Mouse (Mus musculus): Measurements from ENCODE around the gene Schip1. TPM values are rescaled to one million over a fixed set of nuclear protein-coding genes. Genes with fewer than 3 reads are reported as not detected.

Gene Schip1
- polyA plus RNA-seq, 1 experiment from 2014 or later = 188 TPM

- no peaks in the 10 kb centered on the region for H3K9me3 ChIP-seq (ENCODE audit: control insufficient read depth, low read length)
- peaks cover 6% of the 10 kb centered on the region; the same call in 1 of the 2 replicates for H3K4me1 ChIP-seq (ENCODE audit: control insufficient read depth, insufficient read depth, low read length)
- WGBS = 67% methylated on average over 4 of the region's 4 CpGs
- ATAC-seq (ENCODE audit: low read depth) = no peak
- H3K4me3 ChIP-seq (ENCODE audit: low read depth, low read length) = no peak overlapping the region
- no peak overlapping the region for H3K27ac ChIP-seq (ENCODE audit: low read depth, low read length)
- H3K4me2 ChIP-seq (ENCODE audit: low read depth, low read length) = no peak overlapping the region
- no peaks in the 10 kb centered on the region for H3K36me3 ChIP-seq (ENCODE audit: control insufficient read depth, insufficient read depth, low read length)
- H3K9ac ChIP-seq (replicated peaks; ENCODE audit: low read depth, low read length) = no peak overlapping the region
- no peaks in the 10 kb centered on the region for H3K27me3 ChIP-seq (ENCODE audit: control insufficient read depth, insufficient read depth, low read length)
These were observed 595.9 kb downstream of the Schip1 start for GRCm38 (mm10) chr3:68660538-68660937.

GRCm38 (mm10) chr3:68662386-68662785, 597.8 kb downstream of the Schip1 start:
- Histone ChIP-seq H3K27me3 (ENCODE audit: control insufficient read depth, insufficient read depth, low read length) (no peaks in the 10 kb centered on the region), H3K4me1 (ENCODE audit: control insufficient read depth, insufficient read depth, low read length) (peaks cover 6% of the 10 kb centered on the region; the same call in 1 of the 2 replicates), H3K4me3 (ENCODE audit: low read depth, low read length) (no peak overlapping the region), H3K9me3 (ENCODE audit: control insufficient read depth, low read length) (no peaks in the 10 kb centered on the region), H3K36me3 (ENCODE audit: control insufficient read depth, insufficient read depth, low read length) (no peaks in the 10 kb centered on the region), H3K27ac (ENCODE audit: low read depth, low read length) (no peak overlapping the region), H3K4me2 (ENCODE audit: low read depth, low read length) (no peak overlapping the region), H3K9ac (replicated peaks; ENCODE audit: low read depth, low read length) (no peak overlapping the region)
- WGBS = 88% methylated on average over 5 of the region's 5 CpGs
- ATAC-seq (ENCODE audit: low read depth) = no peak

- Histone ChIP-seq H3K36me3 (ENCODE audit: control insufficient read depth, insufficient read depth, low read length) (no peaks in the 10 kb centered on the region), H3K27me3 (ENCODE audit: control insufficient read depth, insufficient read depth, low read length) (no peaks in the 10 kb centered on the region), H3K4me2 (ENCODE audit: low read depth, low read length) (no peak overlapping the region), H3K4me3 (ENCODE audit: low read depth, low read length) (no peak overlapping the region), H3K9ac (replicated peaks; ENCODE audit: low read depth, low read length) (no peak overlapping the region), H3K27ac (ENCODE audit: low read depth, low read length) (no peak overlapping the region), H3K4me1 (ENCODE audit: control insufficient read depth, insufficient read depth, low read length) (peaks cover 6% of the 10 kb centered on the region; the same call in 1 of the 2 replicates), H3K9me3 (ENCODE audit: control insufficient read depth, low read length) (no peaks in the 10 kb centered on the region)
- peak; percentile 65; the same call in 1 of the 2 replicates for ATAC-seq (ENCODE audit: low read depth)
- WGBS = 46% methylated on average over 6 of the region's 6 CpGs
These were observed 599.7 kb downstream of the Schip1 start for GRCm38 (mm10) chr3:68664337-68664736.

- ATAC-seq (ENCODE audit: low read depth) = no peak
- H3K4me2 ChIP-seq (ENCODE audit: low read depth, low read length) = no peak overlapping the region
- H3K9me3 ChIP-seq (ENCODE audit: control insufficient read depth, low read length) = no peaks in the 10 kb centered on the region
- H3K9ac ChIP-seq (replicated peaks; ENCODE audit: low read depth, low read length) = no peak overlapping the region
- no peaks in the 10 kb centered on the region for H3K36me3 ChIP-seq (ENCODE audit: control insufficient read depth, insufficient read depth, low read length)
- no peaks in the 10 kb centered on the region for H3K27me3 ChIP-seq (ENCODE audit: control insufficient read depth, insufficient read depth, low read length)
- H3K4me3 ChIP-seq (ENCODE audit: low read depth, low read length) = no peak overlapping the region
- no peak overlapping the region for H3K27ac ChIP-seq (ENCODE audit: low read depth, low read length)
- WGBS = 94% methylated on average over 7 of the region's 7 CpGs
- peaks cover 6% of the 10 kb centered on the region; the same call in 1 of the 2 replicates for H3K4me1 ChIP-seq (ENCODE audit: control insufficient read depth, insufficient read depth, low read length)
These were observed 601.8 kb downstream of the Schip1 start for GRCm38 (mm10) chr3:68666377-68666776.

GRCm38 (mm10) chr3:68667852-68668251, 603.2 kb downstream of the Schip1 start:
- Histone ChIP-seq H3K27ac (ENCODE audit: low read depth, low read length) (no peak overlapping the region), H3K9ac (replicated peaks; ENCODE audit: low read depth, low read length) (no peak overlapping the region), H3K4me1 (ENCODE audit: control insufficient read depth, insufficient read depth, low read length) (peaks cover 6% of the 10 kb centered on the region; the same call in 1 of the 2 replicates), H3K9me3 (ENCODE audit: control insufficient read depth, low read length) (no peaks in the 10 kb centered on the region), H3K27me3 (ENCODE audit: control insufficient read depth, insufficient read depth, low read length) (no peaks in the 10 kb centered on the region), H3K4me2 (ENCODE audit: low read depth, low read length) (no peak overlapping the region), H3K36me3 (ENCODE audit: control insufficient read depth, insufficient read depth, low read length) (no peaks in the 10 kb centered on the region), H3K4me3 (ENCODE audit: low read depth, low read length) (no peak overlapping the region)
- no peak for ATAC-seq (ENCODE audit: low read depth)
- WGBS = 91% methylated on average over 1 of the region's 1 CpGs

- H3K4me3 ChIP-seq (ENCODE audit: low read depth, low read length) = no peak overlapping the region
- ATAC-seq (ENCODE audit: low read depth) = no peak
- H3K9ac ChIP-seq (replicated peaks; ENCODE audit: low read depth, low read length) = no peak overlapping the region
- no peak overlapping the region for H3K4me2 ChIP-seq (ENCODE audit: low read depth, low read length)
- no peaks in the 10 kb centered on the region for H3K27me3 ChIP-seq (ENCODE audit: control insufficient read depth, insufficient read depth, low read length)
- no peak overlapping the region for H3K27ac ChIP-seq (ENCODE audit: low read depth, low read length)
- peaks cover 2% of the 10 kb centered on the region; the same call in 1 of the 2 replicates for H3K4me1 ChIP-seq (ENCODE audit: control insufficient read depth, insufficient read depth, low read length)
- H3K9me3 ChIP-seq (ENCODE audit: control insufficient read depth, low read length) = no peaks in the 10 kb centered on the region
- WGBS = 88% methylated on average over 5 of the region's 5 CpGs
- H3K36me3 ChIP-seq (ENCODE audit: control insufficient read depth, insufficient read depth, low read length) = no peaks in the 10 kb centered on the region
These were observed 604.9 kb downstream of the Schip1 start for GRCm38 (mm10) chr3:68669418-68669974.

- no peaks in the 10 kb centered on the region for H3K27me3 ChIP-seq (ENCODE audit: control insufficient read depth, insufficient read depth, low read length)
- H3K4me1 ChIP-seq (ENCODE audit: control insufficient read depth, insufficient read depth, low read length) = no peaks in the 10 kb centered on the region
- H3K9me3 ChIP-seq (ENCODE audit: control insufficient read depth, low read length) = no peaks in the 10 kb centered on the region
- WGBS = 86% methylated on average over 2 of the region's 2 CpGs
- H3K4me3 ChIP-seq (ENCODE audit: low read depth, low read length) = no peak overlapping the region
- no peak overlapping the region for H3K9ac ChIP-seq (replicated peaks; ENCODE audit: low read depth, low read length)
- no peak for ATAC-seq (ENCODE audit: low read depth)
- no peak overlapping the region for H3K4me2 ChIP-seq (ENCODE audit: low read depth, low read length)
- H3K27ac ChIP-seq (ENCODE audit: low read depth, low read length) = no peak overlapping the region
- no peaks in the 10 kb centered on the region for H3K36me3 ChIP-seq (ENCODE audit: control insufficient read depth, insufficient read depth, low read length)
These were observed 610.1 kb downstream of the Schip1 start for GRCm38 (mm10) chr3:68674721-68675120.

- Histone ChIP-seq H3K27ac (ENCODE audit: low read depth, low read length) (no peak overlapping the region), H3K4me3 (ENCODE audit: low read depth, low read length) (no peak overlapping the region), H3K4me2 (ENCODE audit: low read depth, low read length) (no peak overlapping the region), H3K4me1 (ENCODE audit: control insufficient read depth, insufficient read depth, low read length) (no peaks in the 10 kb centered on the region), H3K36me3 (ENCODE audit: control insufficient read depth, insufficient read depth, low read length) (no peaks in the 10 kb centered on the region), H3K9ac (replicated peaks; ENCODE audit: low read depth, low read length) (no peak overlapping the region), H3K9me3 (ENCODE audit: control insufficient read depth, low read length) (no peaks in the 10 kb centered on the region), H3K27me3 (ENCODE audit: control insufficient read depth, insufficient read depth, low read length) (no peaks in the 10 kb centered on the region)
- WGBS = 91% methylated on average over 12 of the region's 12 CpGs
- ATAC-seq (ENCODE audit: low read depth) = no peak
These were observed 610.7 kb downstream of the Schip1 start for GRCm38 (mm10) chr3:68675216-68675835.
